Mouse (Mus musculus): ENCODE results near the gene Zbtb44. TPM values are rescaled to one million over a fixed set of nuclear protein-coding genes. Genes with fewer than 3 reads are reported as not detected.

Zbtb44 gene
- total RNA-seq (2023), result 10 to 100 TPM; 27.2 to 30.2 TPM

GRCm38 (mm10) chr9:31030532-31031413 is at the start of gene Zbtb44:
Zbtb44 (plus strand) TSS chr9:31030644.

Other genes with a start within 250 kb of the Zbtb44 start
- gene Adamts15, start 108.2 kb upstream of the Zbtb44 start, total RNA-seq (2023), result under 1 TPM in 1 of 2 experiments, not detected in 1; 0.11 TPM
- not detected for gene Adamts8, start 88.1 kb upstream of the Zbtb44 start, total RNA-seq (2023)
- gene St14, start 101.2 kb downstream of the Zbtb44 start, total RNA-seq (2023), result 1 to 10 TPM; 1.5 TPM
- gene Aplp2, start 181.2 kb downstream of the Zbtb44 start, total RNA-seq (2023), result 10 to 100 TPM; 61.4 to 66.6 TPM
- 10 to 100 TPM; 13.9 to 14.7 TPM for gene Prdm10, start 249.9 kb downstream of the Zbtb44 start, total RNA-seq (2023)